Mouse (Mus musculus) urinary bladder, adult 2 months (tissue): ENCODE results near the gene Gnptg. TPM values are rescaled to one million over a fixed set of nuclear protein-coding genes. Genes with fewer than 3 reads are reported as not detected.

Experiments used
- DNase-seq: peaks from one replicate; pipeline ENCODE4 v3.0.0; 2022; ENCODE audit warnings: low spot score
- polyA plus RNA-seq: library from polyadenylated mRNA; depleted of rRNA; stranded (reverse); fragments of >200 nt; gene quantifications from 2 replicates; pipeline ENCODE4 v1.2.3, GENCODE M21; 2012; rRNA removed

Gnptg gene
- polyA plus RNA-seq, 1 experiment = 48.8 TPM

GRCm38 (mm10) chr17:25188150-25189031, 51.5 kb downstream of the Gnptg start, which contains the start of gene Unkl:
Gene Unkl (plus strand): TSS chr17:25188397.
- peak; percentile 69 for DNase-seq

- no peak for DNase-seq
Observed at GRCm38 (mm10) chr17:25187784-25188149, 52.2 kb downstream of the Gnptg start.

- DNase-seq = no peak
Observed at GRCm38 (mm10) chr17:25184961-25185360, 55.0 kb downstream of the Gnptg start.

GRCm38 (mm10) chr17:25184129-25184691, 55.7 kb downstream of the Gnptg start, which contains the start of gene BC003965:
Gene BC003965 (plus strand): TSS chr17:25184554.
- DNase-seq = peak; percentile 93

Other genes starting within 250 kb of the Gnptg start
- 15.7 and 16.0 TPM in 2 replicates for gene Cramp1l, start 224.3 kb downstream of the Gnptg start, polyA plus RNA-seq
- gene Ift140, start 224.0 kb downstream of the Gnptg start, polyA plus RNA-seq = 11.9 and 12.7 TPM in 2 replicates
- 36.2 and 42.6 TPM in 2 replicates for gene Tmem204, start 156.5 kb downstream of the Gnptg start, polyA plus RNA-seq
- 16.8 and 18.5 TPM in 2 replicates for gene Telo2, start 124.2 kb downstream of the Gnptg start, polyA plus RNA-seq
- gene Ptx4, start 119.4 kb downstream of the Gnptg start, polyA plus RNA-seq = not detected in 2 replicates
- 34.2 and 35.0 TPM in 2 replicates for gene Clcn7, start 106.7 kb downstream of the Gnptg start, polyA plus RNA-seq
- 0.18 and 0.19 TPM in 2 replicates for gene Ccdc154, start 77.7 kb downstream of the Gnptg start, polyA plus RNA-seq
- 0.07 TPM in 1 of 2 replicates, not detected in the other for gene Gm38655, start 64.7 kb downstream of the Gnptg start, polyA plus RNA-seq
- gene BC003965, start 55.6 kb downstream of the Gnptg start, polyA plus RNA-seq = 16.5 and 20.9 TPM in 2 replicates
- 15.6 and 16.4 TPM in 2 replicates for gene Unkl, start 51.7 kb downstream of the Gnptg start, polyA plus RNA-seq
- gene Tsr3, start within 50 bp of the Gnptg start, polyA plus RNA-seq = 28.2 and 35.6 TPM in 2 replicates
- gene Baiap3, start 16.2 kb upstream of the Gnptg start, polyA plus RNA-seq = 8.7 and 11.1 TPM in 2 replicates
- 322 and 393 TPM in 2 replicates for gene Ube2i, start 34.5 kb upstream of the Gnptg start, polyA plus RNA-seq
- 0.28 and 0.40 TPM in 2 replicates for gene Prss34, start 58.3 kb upstream of the Gnptg start, polyA plus RNA-seq
- not detected in 2 replicates for gene Prss28, start 68.5 kb upstream of the Gnptg start, polyA plus RNA-seq
- not detected in 2 replicates for gene Prss29, start 78.5 kb upstream of the Gnptg start, polyA plus RNA-seq
- 0.28 and 0.37 TPM in 2 replicates for gene Tpsab1, start 105.4 kb upstream of the Gnptg start, polyA plus RNA-seq
- 7.2 and 9.2 TPM in 2 replicates for gene Tpsb2, start 126.2 kb upstream of the Gnptg start, polyA plus RNA-seq
- gene Tpsg1, start 129.1 kb upstream of the Gnptg start, polyA plus RNA-seq = 0.22 and 0.40 TPM in 2 replicates
- 28.6 and 59.3 TPM in 2 replicates for gene Cacna1h, start 193.7 kb upstream of the Gnptg start, polyA plus RNA-seq
- 0.12 and 0.15 TPM in 2 replicates for gene Tekt4, start 214.5 kb upstream of the Gnptg start, polyA plus RNA-seq